Mouse (Mus musculus): ENCODE results near the gene Gm40460.
"Not testable (repeated sequence)": the region's sequence is repeated elsewhere in the genome, so short reads cannot be mapped to it uniquely, and the experiment has no call there.

Gm40460 gene

GRCm38 (mm10) chr7:142240978-142241377 is at the start of gene Gm40460:
Gene Gm40460, minus strand, starts transcription at chr7:142241078.
- no peak for DNase-seq

GRCm38 (mm10) chr7:142285910-142286612 is 45.2 kb upstream of the Gm40460 start:
- DNase-seq, result not testable (repeated sequence)

- DNase-seq, result peak; percentile 62 to 66
These were observed 44.4 kb upstream of the Gm40460 start for GRCm38 (mm10) chr7:142285130-142285835.

GRCm38 (mm10) chr7:142284615-142285080 is 43.8 kb upstream of the Gm40460 start:
- peak; percentile 93 to 94 for DNase-seq

GRCm38 (mm10) chr7:142284023-142284591 is 43.2 kb upstream of the Gm40460 start:
- peak; percentile 55 to 64 for DNase-seq

- not testable (repeated sequence) for DNase-seq
These were observed 42.0 kb upstream of the Gm40460 start for GRCm38 (mm10) chr7:142282847-142283246.

GRCm38 (mm10) chr7:142279291-142279690 is 38.4 kb upstream of the Gm40460 start:
- not testable (repeated sequence) for DNase-seq

GRCm38 (mm10) chr7:142278183-142278582 is 37.3 kb upstream of the Gm40460 start:
- peak; percentile 75 to 81 for DNase-seq

- DNase-seq, result not testable (repeated sequence)
These were observed 33.4 kb upstream of the Gm40460 start, which contains the start of gene Gm4559 for GRCm38 (mm10) chr7:142274263-142274662. Gene Gm4559, minus strand, starts transcription at chr7:142274363.

- not testable (repeated sequence) for DNase-seq
These were observed 17.4 kb upstream of the Gm40460 start, which contains the start of gene Gm2431 for GRCm38 (mm10) chr7:142258254-142258653. Gene Gm2431, minus strand, starts transcription at chr7:142258354.

- DNase-seq, result peak; percentile 40 to 45
These were observed 14.6 kb upstream of the Gm40460 start for GRCm38 (mm10) chr7:142255517-142255916.

GRCm38 (mm10) chr7:142249824-142250223 is 8.9 kb upstream of the Gm40460 start:
- peak; percentile 15 to 29 for DNase-seq

- DNase-seq, result no peak
These were observed 9.3 kb downstream of the Gm40460 start for GRCm38 (mm10) chr7:142231540-142231939.

GRCm38 (mm10) chr7:142229871-142230270 is 11.0 kb downstream of the Gm40460 start, which contains the start of gene Krtap5-5:
Gene Krtap5-5, minus strand, starts transcription at chr7:142229971.
- not testable (repeated sequence) for DNase-seq

- no peak for DNase-seq
These were observed 16.4 kb downstream of the Gm40460 start for GRCm38 (mm10) chr7:142224518-142224917.

GRCm38 (mm10) chr7:142212136-142212535 is 28.7 kb downstream of the Gm40460 start:
- not testable (repeated sequence) for DNase-seq

GRCm38 (mm10) chr7:142211559-142211958 is 29.3 kb downstream of the Gm40460 start, which contains the start of gene Gm7579:
Gene Gm7579, plus strand, starts transcription at chr7:142211859.
- no peak for DNase-seq

GRCm38 (mm10) chr7:142206891-142207290 is 34.0 kb downstream of the Gm40460 start:
- DNase-seq, result not testable (repeated sequence)

GRCm38 (mm10) chr7:142205488-142205887 is 35.4 kb downstream of the Gm40460 start:
- DNase-seq, result no peak

GRCm38 (mm10) chr7:142201064-142201463 is 39.8 kb downstream of the Gm40460 start, which contains the start of gene Krtap5-3:
Gene Krtap5-3, plus strand, starts transcription at chr7:142201364.
- no peak for DNase-seq

- no peak for DNase-seq
These were observed 42.1 kb downstream of the Gm40460 start for GRCm38 (mm10) chr7:142198748-142199147.
